Mouse (Mus musculus) limb, embryonic 11.5 days (tissue): ENCODE results near the gene Hsp90b1. TPM values are rescaled to one million over a fixed set of nuclear protein-coding genes. Genes with fewer than 3 reads are reported as not detected.

ENCODE experiments used
- ATAC-seq: fragments of 200-750 bp; cut with Nextera tagmentation; 2 replicates; pipeline ENCODE4 v1.8.0; 2017; ENCODE audit warnings: low read depth; ENCODE audit not compliant: insufficient number of reproducible peaks, low FRiP score, low TSS enrichment
- DNase-seq: peaks from one replicate; pipeline ENCODE4 v3.0.0-alpha.2; 2015; ENCODE audit warnings: low spot score
- H3K27ac ChIP-seq: fragments of 300-500 bp; sonication (generic); replicated peaks from 2 replicates; pipeline ENCODE4 v1.5.1; 2014; ENCODE audit warnings: low read depth, mild to moderate bottlenecking, low read length
- H3K27me3 ChIP-seq: fragments of 300-500 bp; sonication (generic); 2 replicates; pipeline ENCODE4 v1.6.1; 2014; ENCODE audit warnings: mild to moderate bottlenecking, low read length, mixed read lengths; ENCODE audit not compliant: control insufficient read depth, insufficient read depth
- H3K36me3 ChIP-seq: fragments of 300-500 bp; sonication (generic); 2 replicates; pipeline ENCODE4 v1.6.1; 2014; ENCODE audit warnings: mild to moderate bottlenecking, low read length, moderate library complexity, mixed read lengths; ENCODE audit not compliant: control insufficient read depth, insufficient read depth
- H3K4me1 ChIP-seq: fragments of 300-500 bp; sonication (generic); 2 replicates; pipeline ENCODE4 v1.6.1; 2014; ENCODE audit warnings: low read length, mixed read lengths; ENCODE audit not compliant: control insufficient read depth, insufficient read depth
- H3K4me2 ChIP-seq: fragments of 300-500 bp; sonication (generic); 2 replicates; pipeline ENCODE4 v1.6.1; 2014; ENCODE audit warnings: low read depth, mild to moderate bottlenecking, moderate library complexity; ENCODE audit not compliant: severe bottlenecking
- H3K4me3 ChIP-seq: fragments of 300-500 bp; sonication (generic); 2 replicates; pipeline ENCODE4 v1.5.1; 2014; ENCODE audit warnings: low read depth, low read length
- H3K9ac ChIP-seq: fragments of 300-500 bp; sonication (generic); 2 replicates; pipeline ENCODE4 v1.6.1; 2014; ENCODE audit warnings: mild to moderate bottlenecking, low read length
- H3K9me3 ChIP-seq: fragments of 300-500 bp; sonication (generic); 2 replicates; pipeline ENCODE4 v1.6.1; 2016; ENCODE audit warnings: low read length; ENCODE audit not compliant: control insufficient read depth
- WGBS: fragments of 180-500 bp; shearing (Covaris S2); extraction: QIAGEN DNeasy Blood & Tissue Kit; methylation state at CpG from one replicate; pipeline ENCODE4 v1.1.7; 2014; 5-methylcytosine and 5-hydroxymethylcytosine counted together
- polyA plus RNA-seq: library from polyadenylated mRNA; unstranded; fragments of >200 nt; fragmentation: Nextera tagmentation; extraction: Ambion mirVana; gene quantifications from 2 replicates; pipeline ENCODE4 v1.2.1, GENCODE M21; 2014

Gene Hsp90b1
- polyA plus RNA-seq: 553 and 597 TPM in 2 replicates

DNA sequence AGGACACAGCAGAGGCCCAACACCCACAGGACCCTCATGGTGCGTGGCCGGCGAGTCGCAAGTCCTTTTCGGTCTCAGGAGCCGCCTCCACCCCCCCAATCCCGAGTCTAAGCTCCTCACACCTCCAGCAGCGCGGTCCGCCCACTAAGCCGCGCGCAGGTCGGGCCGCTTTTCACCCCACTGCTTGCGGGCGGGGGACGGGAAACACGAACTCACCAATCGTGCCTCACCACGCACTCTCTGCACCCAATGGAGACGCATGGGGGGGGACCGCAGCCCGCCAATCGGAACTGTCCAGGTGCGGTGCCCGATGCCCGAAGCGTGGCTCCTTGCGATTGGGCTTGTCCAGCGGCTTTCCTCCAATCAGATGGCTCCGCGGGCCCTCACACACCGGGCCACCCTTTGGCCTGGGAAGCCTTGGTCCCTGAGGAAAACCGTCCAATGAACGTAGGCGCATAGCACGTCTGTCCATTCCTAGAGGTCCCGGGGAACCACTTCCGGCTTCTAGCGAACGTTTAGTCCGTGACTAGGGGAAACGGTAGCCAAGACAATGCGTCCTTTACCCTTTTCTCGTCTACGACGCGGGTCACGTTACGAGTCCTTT, at the start of gene Hsp90b1, which contains the start of gene Ttc41:
Gene Hsp90b1, minus strand, starts transcription at position 192 of the 604 bp plus-strand sequence.
Gene Ttc41, plus strand, starts transcription at position 494 of the 604 bp plus-strand sequence.
- H3K9me3 ChIP-seq: no peaks in the 10 kb centered on the region
- H3K4me2 ChIP-seq: peak within 1 kb of the TSS; percentile 94
- H3K27me3 ChIP-seq: no peaks in the 10 kb centered on the region
- H3K4me1 ChIP-seq: peaks cover 20% of the 10 kb centered on the region
- under 1% methylated on average over 50 of the region's 51 CpGs for WGBS
- H3K36me3 ChIP-seq: peaks cover 27% of the 10 kb centered on the region
- ATAC-seq (peak; percentile 98), DNase-seq (peak; percentile 99)
- peak within 1 kb of the TSS; percentile 85 for H3K27ac ChIP-seq
- H3K9ac ChIP-seq: peak within 1 kb of the TSS; percentile 86
- H3K4me3 ChIP-seq: peak within 1 kb of the TSS; percentile 59

- Histone ChIP-seq H3K27ac (no peak overlapping the region), H3K4me2 (no peak overlapping the region), H3K9ac (no peak overlapping the region), H3K27me3 (no peaks in the 10 kb centered on the region), H3K9me3 (no peaks in the 10 kb centered on the region), H3K36me3 (no peaks in the 10 kb centered on the region), H3K4me3 (no peak overlapping the region), H3K4me1 (no peaks in the 10 kb centered on the region)
- DNase-seq (no peak), ATAC-seq (no peak)
- 83% methylated on average over 7 of the region's 7 CpGs for WGBS
Measured at GRCm38 (mm10) chr10:86744306-86744705, 39.0 kb upstream of the Hsp90b1 start.

GRCm38 (mm10) chr10:86742918-86743317, 37.6 kb upstream of the Hsp90b1 start:
- H3K27ac ChIP-seq: no peak overlapping the region
- H3K27me3 ChIP-seq: no peaks in the 10 kb centered on the region
- no peaks in the 10 kb centered on the region for H3K36me3 ChIP-seq
- DNase-seq (no peak), ATAC-seq (no peak)
- H3K4me3 ChIP-seq: no peak overlapping the region
- WGBS: 77% methylated on average over 2 of the region's 2 CpGs
- no peak overlapping the region for H3K4me2 ChIP-seq
- H3K9ac ChIP-seq: no peak overlapping the region
- H3K4me1 ChIP-seq: no peaks in the 10 kb centered on the region
- no peaks in the 10 kb centered on the region for H3K9me3 ChIP-seq

DNA sequence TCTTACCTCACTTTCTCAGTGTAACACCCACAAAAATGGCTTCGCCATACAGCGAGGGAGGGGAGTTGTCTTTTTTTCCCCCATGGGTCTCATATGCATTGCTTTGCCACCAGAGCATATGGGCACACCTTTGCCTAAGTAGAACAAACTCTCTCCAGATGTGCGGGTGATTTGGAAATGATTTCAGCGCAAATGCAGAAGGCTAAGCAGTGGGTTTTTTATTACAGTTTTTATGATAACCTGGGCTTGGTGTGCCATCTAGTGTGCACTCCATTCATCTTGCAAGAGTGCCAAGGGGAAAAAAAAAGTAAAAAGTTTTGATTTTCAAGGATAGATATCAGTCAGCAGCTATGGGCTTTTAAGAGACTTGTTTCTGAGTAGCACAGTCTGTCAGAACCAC, 29.7 kb upstream of the Hsp90b1 start:
- Histone ChIP-seq H3K4me1 (0 out of 2 replicates have a peak, but pooled peaks cover 5% of the 10 kb centered on the region), H3K4me2 (no peak overlapping the region), H3K27ac (no peak overlapping the region), H3K4me3 (no peak overlapping the region), H3K9ac (no peak overlapping the region), H3K36me3 (no peaks in the 10 kb centered on the region), H3K9me3 (no peaks in the 10 kb centered on the region), H3K27me3 (no peaks in the 10 kb centered on the region)
- ATAC-seq (no peak), DNase-seq (peak; percentile 24)
- WGBS: 62% methylated on average over 4 of the region's 4 CpGs

DNA sequence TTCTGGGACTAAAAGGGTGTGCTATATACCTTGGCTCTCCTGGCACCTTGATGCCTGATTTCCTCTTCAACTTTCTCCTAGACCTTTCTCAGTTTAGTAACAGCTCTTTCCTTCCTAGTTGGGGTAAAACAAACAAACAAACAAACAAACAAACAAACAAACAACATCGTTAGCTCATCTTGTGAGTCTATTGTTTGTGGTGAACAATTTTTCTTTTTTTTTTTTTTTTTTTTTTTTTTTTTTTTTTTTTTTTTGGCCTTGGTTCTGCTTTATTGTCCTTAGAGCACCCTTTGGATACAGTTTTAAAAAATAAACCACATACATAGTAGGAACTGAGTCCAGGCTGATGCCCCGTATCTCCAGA, 26.2 kb upstream of the Hsp90b1 start:
- DNase-seq: no peak
- Histone ChIP-seq H3K27me3 (no peaks in the 10 kb centered on the region), H3K36me3 (no peaks in the 10 kb centered on the region), H3K27ac (no peak overlapping the region), H3K9me3 (no peaks in the 10 kb centered on the region), H3K4me1 (peaks cover 9% of the 10 kb centered on the region; the same call in 1 of the 2 replicates), H3K9ac (no peak overlapping the region; the same call in 1 of the 2 replicates), H3K4me2 (no peak overlapping the region), H3K4me3 (no peak overlapping the region; the same call in 1 of the 2 replicates)
- 63% methylated on average over 2 of the region's 2 CpGs for WGBS
- no peak for ATAC-seq

GRCm38 (mm10) chr10:86730823-86731499, 25.7 kb upstream of the Hsp90b1 start:
- WGBS: 12% methylated on average over 22 of the region's 22 CpGs
- peak; percentile 37; the same call in 1 of the 2 replicates for ATAC-seq
- no peaks in the 10 kb centered on the region for H3K9me3 ChIP-seq
- H3K4me2 ChIP-seq: peak overlapping the region; percentile 60
- H3K27me3 ChIP-seq: no peaks in the 10 kb centered on the region
- peak overlapping the region; percentile 52 for H3K9ac ChIP-seq
- no peaks in the 10 kb centered on the region for H3K36me3 ChIP-seq
- no peak overlapping the region for H3K27ac ChIP-seq
- DNase-seq: peak; percentile 97
- peaks cover 9% of the 10 kb centered on the region; the same call in 1 of the 2 replicates for H3K4me1 ChIP-seq
- H3K4me3 ChIP-seq: peak overlapping the region; percentile 35

DNA sequence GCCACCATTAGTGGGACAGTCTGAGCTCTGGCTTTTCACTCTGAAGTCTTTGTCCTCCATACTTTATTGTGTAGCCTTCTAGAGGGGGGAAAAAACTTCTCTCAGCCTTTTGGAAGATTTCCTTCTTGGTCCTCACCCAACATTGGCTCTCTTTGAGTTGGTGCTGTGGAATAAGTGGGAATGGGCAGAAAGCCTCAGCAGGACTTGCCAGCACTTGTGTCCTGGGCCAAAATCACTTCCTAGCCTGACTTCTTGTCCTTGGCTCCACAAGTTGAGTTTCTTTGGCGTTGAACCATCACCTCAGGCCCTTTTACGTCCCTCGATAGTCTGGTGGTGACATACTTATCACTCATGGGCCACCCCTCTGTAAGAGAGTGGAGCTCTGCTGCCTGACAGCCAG, 22.9 kb upstream of the Hsp90b1 start:
- Histone ChIP-seq H3K36me3 (no peaks in the 10 kb centered on the region), H3K27ac (0 out of 2 replicates have a peak overlapping the region, but pooled peaks have one; percentile 15), H3K4me1 (peaks cover 4% of the 10 kb centered on the region; the same call in 1 of the 2 replicates), H3K4me3 (no peak overlapping the region), H3K9ac (no peak overlapping the region), H3K27me3 (no peaks in the 10 kb centered on the region), H3K4me2 (no peak overlapping the region), H3K9me3 (no peaks in the 10 kb centered on the region)
- no peak for DNase-seq
- WGBS: 94% methylated on average over 3 of the region's 3 CpGs
- 0 out of 2 replicates have a peak, but pooled peaks have one; percentile 15 for ATAC-seq

DNA sequence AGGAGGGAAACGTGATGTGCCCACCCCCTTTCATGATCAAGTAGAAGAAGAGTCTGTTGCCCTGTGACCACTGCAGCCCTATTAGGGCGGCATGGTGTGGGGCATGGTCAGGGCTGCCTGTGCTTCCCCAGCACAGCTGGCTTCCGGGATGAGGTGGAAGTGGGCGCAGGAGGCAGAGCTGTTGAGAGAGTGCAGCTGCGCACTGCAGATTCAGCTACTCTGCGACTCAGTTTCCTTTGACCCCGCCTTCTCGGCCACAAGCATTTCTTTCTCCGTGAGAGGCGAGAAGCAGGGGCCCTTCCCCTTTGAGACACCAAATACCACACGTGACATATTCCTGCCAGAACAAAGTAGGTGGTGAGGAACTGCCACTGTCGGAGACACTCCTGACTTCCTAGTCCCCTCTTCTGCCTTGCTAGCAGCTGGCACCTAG, 22.3 kb upstream of the Hsp90b1 start:
- peaks cover 4% of the 10 kb centered on the region; the same call in 1 of the 2 replicates for H3K4me1 ChIP-seq
- H3K9me3 ChIP-seq: no peaks in the 10 kb centered on the region
- peak overlapping the region; percentile 14; the same call in 1 of the 2 replicates for H3K4me3 ChIP-seq
- H3K9ac ChIP-seq: peak overlapping the region; percentile 52
- peak overlapping the region; percentile 45 for H3K4me2 ChIP-seq
- WGBS: 5% methylated on average over 12 of the region's 12 CpGs
- no peaks in the 10 kb centered on the region for H3K36me3 ChIP-seq
- no peaks in the 10 kb centered on the region for H3K27me3 ChIP-seq
- DNase-seq: peak; percentile 67
- ATAC-seq: peak; percentile 55
- H3K27ac ChIP-seq: 0 out of 2 replicates have a peak overlapping the region, but pooled peaks have one; percentile 15
